Mouse (Mus musculus): Measurements from ENCODE around the gene Agrp.
"Not testable (repeated sequence)": the region's sequence is repeated elsewhere in the genome, so short reads cannot be mapped to it uniquely, and the experiment has no call there.

The Agrp gene

GRCm38 (mm10) chr8:105602540-105602939 is 34.7 kb downstream of the Agrp start:
- DNase-seq (ENCODE audit: low read depth, low spot score), result not testable (repeated sequence)

- no peak for DNase-seq (ENCODE audit: low read depth, low spot score)
Observed at GRCm38 (mm10) chr8:105601301-105601700, 35.9 kb downstream of the Agrp start.

GRCm38 (mm10) chr8:105598777-105599176 is 38.4 kb downstream of the Agrp start:
- DNase-seq (ENCODE audit: low read depth, low spot score), result no peak

GRCm38 (mm10) chr8:105596362-105597034 is 40.7 kb downstream of the Agrp start:
- DNase-seq (ENCODE audit: low read depth, low spot score), result peak; percentile 58

- no peak for DNase-seq (ENCODE audit: low read depth, low spot score)
Observed at GRCm38 (mm10) chr8:105594451-105595242, 42.5 kb downstream of the Agrp start.

- peak; percentile 59 for DNase-seq (ENCODE audit: low read depth, low spot score)
Observed at GRCm38 (mm10) chr8:105593859-105594258, 43.3 kb downstream of the Agrp start.

GRCm38 (mm10) chr8:105592431-105592830 is 44.8 kb downstream of the Agrp start:
- DNase-seq (ENCODE audit: low read depth, low spot score), result no peak

- no peak for DNase-seq (ENCODE audit: low read depth, low spot score)
Observed at GRCm38 (mm10) chr8:105579719-105580118, 57.5 kb downstream of the Agrp start.

GRCm38 (mm10) chr8:105575538-105575937 is 61.7 kb downstream of the Agrp start:
- DNase-seq (ENCODE audit: low read depth, low spot score), result no peak

GRCm38 (mm10) chr8:105574741-105575140 is 62.5 kb downstream of the Agrp start:
- DNase-seq (ENCODE audit: low read depth, low spot score), result no peak

GRCm38 (mm10) chr8:105573427-105573826 is 63.8 kb downstream of the Agrp start:
- no peak for DNase-seq (ENCODE audit: low read depth, low spot score)

GRCm38 (mm10) chr8:105571810-105572209 is 65.4 kb downstream of the Agrp start:
- no peak for DNase-seq (ENCODE audit: low read depth, low spot score)

GRCm38 (mm10) chr8:105566703-105567595 is 70.2 kb downstream of the Agrp start:
- peak; percentile 23 for DNase-seq (ENCODE audit: low read depth, low spot score)

GRCm38 (mm10) chr8:105565952-105566702 is 71.1 kb downstream of the Agrp start, which contains the start of gene Atp6v0d1:
Gene Atp6v0d1 (minus strand): TSS chr8:105566047.
- peak; percentile 100 for DNase-seq (ENCODE audit: low read depth, low spot score)

GRCm38 (mm10) chr8:105565401-105565881 is 71.8 kb downstream of the Agrp start:
- peak; percentile 16 for DNase-seq (ENCODE audit: low read depth, low spot score)

- DNase-seq (ENCODE audit: low read depth, low spot score), result not testable (repeated sequence)
Observed at GRCm38 (mm10) chr8:105564573-105565229, 72.5 kb downstream of the Agrp start.

GRCm38 (mm10) chr8:105563871-105564270 is 73.3 kb downstream of the Agrp start:
- DNase-seq (ENCODE audit: low read depth, low spot score), result no peak

- no peak for DNase-seq (ENCODE audit: low read depth, low spot score)
Observed at GRCm38 (mm10) chr8:105562863-105563262, 74.3 kb downstream of the Agrp start.

- no peak for DNase-seq (ENCODE audit: low read depth, low spot score)
Observed at GRCm38 (mm10) chr8:105555230-105555629, 82.0 kb downstream of the Agrp start.

GRCm38 (mm10) chr8:105554087-105554486 is 83.1 kb downstream of the Agrp start:
- peak; percentile 72 for DNase-seq (ENCODE audit: low read depth, low spot score)

Measured in mesoderm, embryonic 11.5 days (tissue).